Mouse (Mus musculus): ENCODE data around the gene Gm5771.
"Not testable (repeated sequence)": the region's sequence is repeated elsewhere in the genome, so short reads cannot be mapped to it uniquely, and the experiment has no call there.

Gm5771 gene

GRCm38 (mm10) chr6:41392056-41392455 is at the start of gene Gm5771:
Gene Gm5771 (plus strand): TSS chr6:41392356.
- DNase-seq (ENCODE audit: low spot score), result not testable (repeated sequence)

- no peak for DNase-seq (ENCODE audit: low spot score)
These were observed 38.2 kb upstream of the Gm5771 start, which contains the start of gene Try10 for GRCm38 (mm10) chr6:41353932-41354331. Gene Try10 (plus strand): TSS chr6:41354105.

- DNase-seq (ENCODE audit: low spot score), result not testable (repeated sequence)
These were observed 18.4 kb upstream of the Gm5771 start for GRCm38 (mm10) chr6:41373772-41374171.

GRCm38 (mm10) chr6:41377578-41377977 is 14.6 kb upstream of the Gm5771 start, which contains the start of gene Prss3:
Gene Prss3 (minus strand): TSS chr6:41377678.
- DNase-seq (ENCODE audit: low spot score), result not testable (repeated sequence)

- DNase-seq (ENCODE audit: low spot score), result no peak
These were observed 5.4 kb upstream of the Gm5771 start for GRCm38 (mm10) chr6:41386781-41387180.

- not testable (repeated sequence) for DNase-seq (ENCODE audit: low spot score)
These were observed 516 bp upstream of the Gm5771 start for GRCm38 (mm10) chr6:41391640-41392039.

GRCm38 (mm10) chr6:41442261-41442660 is 50.1 kb downstream of the Gm5771 start:
- not testable (repeated sequence) for DNase-seq (ENCODE audit: low spot score)

GRCm38 (mm10) chr6:41446045-41446444 is 53.9 kb downstream of the Gm5771 start, which contains the start of gene Gm10334:
Gene Gm10334 (minus strand): TSS chr6:41446145.
- not testable (repeated sequence) for DNase-seq (ENCODE audit: low spot score)
